Mouse (Mus musculus) ES-E14 (cell line): ENCODE measurements around the gene Agl. TPM values are rescaled to one million over a fixed set of nuclear protein-coding genes. Genes with fewer than 3 reads are reported as not detected.

ENCODE experiments used
- DNase-seq: peaks from one replicate; pipeline ENCODE4 v3.0.0-alpha.2; 2013; ENCODE audit warnings: low read depth, low spot score
- H3K27ac ChIP-seq: 2 replicates; pipeline ENCODE4 v1.5.1; 2012; ENCODE audit warnings: low read depth, mild to moderate bottlenecking, low read length, moderate library complexity, mixed read lengths; ENCODE audit not compliant: poor library complexity, insufficient read depth, severe bottlenecking
- H3K36me3 ChIP-seq: 2 replicates; pipeline ENCODE4 v1.6.1; 2012; ENCODE audit warnings: mild to moderate bottlenecking, low read length, moderate library complexity, mixed read lengths; ENCODE audit not compliant: control insufficient read depth, poor library complexity, insufficient read depth, severe bottlenecking
- H3K4me1 ChIP-seq, 2 experiments: fragments of 150-350 bp in 1 of 2; sonication (generic) in 1 of 2; 2 replicates each; pipeline ENCODE4 v1.6.1; 2012; ENCODE audit warnings: low read length in 2 of 2, mild to moderate bottlenecking in 1 of 2, mixed read lengths in 1 of 2; ENCODE audit not compliant: control insufficient read depth in 2 of 2, insufficient read depth in 2 of 2, poor library complexity in 1 of 2
- H3K4me3 ChIP-seq, 2 experiments: fragments of 150-350 bp in 1 of 2; sonication (generic) in 1 of 2; 2 replicates each; pipeline ENCODE4 v1.5.1; 2012; ENCODE audit warnings: low read length in 2 of 2, low read depth in 1 of 2, mild to moderate bottlenecking in 1 of 2, mixed read lengths in 1 of 2; ENCODE audit not compliant: insufficient read depth in 1 of 2, poor library complexity in 1 of 2, severe bottlenecking in 1 of 2
- H3K9ac ChIP-seq: 2 replicates; pipeline ENCODE4 v1.6.1; 2012; ENCODE audit warnings: low read depth, mild to moderate bottlenecking, low read length, mixed read lengths; ENCODE audit not compliant: poor library complexity, insufficient read depth, severe bottlenecking
- H3K9me3 ChIP-seq: fragments of 150-350 bp; sonication (generic); 2 replicates; pipeline ENCODE4 v1.6.1; 2012; ENCODE audit warnings: low read depth, mild to moderate bottlenecking, low read length; ENCODE audit not compliant: control insufficient read depth, insufficient read depth
- CHD2 ChIP-seq: IDR thresholded peaks from 2 replicates; pipeline ENCODE4 v1.6.1; 2014; ENCODE audit warnings: mild to moderate bottlenecking, low read depth, low read length, inconsistent platforms
- HCFC1 ChIP-seq: IDR thresholded peaks from 2 replicates; pipeline ENCODE4 v1.6.1; 2012; ENCODE audit warnings: low read length, inconsistent platforms, borderline replicate concordance; ENCODE audit not compliant: insufficient read depth
- MAFK ChIP-seq: IDR thresholded peaks from 2 replicates; pipeline ENCODE4 v1.6.1; 2014; ENCODE audit warnings: mild to moderate bottlenecking, low read depth, low read length, inconsistent platforms; ENCODE audit not compliant: insufficient read depth
- ZC3H11A ChIP-seq: IDR thresholded peaks from 2 replicates; pipeline ENCODE4 v1.6.1; 2012; ENCODE audit warnings: low read depth, mild to moderate bottlenecking, inconsistent platforms, low read length, borderline replicate concordance
- ZNF384 ChIP-seq: IDR thresholded peaks from 2 replicates; pipeline ENCODE4 v1.6.1; 2012; ENCODE audit warnings: low read depth, low read length, inconsistent platforms
- in situ Hi-C, 2 experiments: fragments of 600-800 bp; cut with MboI; formaldehyde crosslinking; loops; one replicate each; pipeline ENCODE4 v1.15.1; 2025; ENCODE audit warnings: low sequenced_read_pairs in 2 of 2, inconsistent platforms in 1 of 2; ENCODE audit not compliant: unreplicated experiment in 2 of 2
- total RNA-seq: library from RNA; depleted of rRNA; stranded (reverse); fragments of 300-350 nt; gene quantifications from 2 replicates; pipeline ENCODE4 v1.2.3, GENCODE M21; 2012

Agl gene
- total RNA-seq, 1 experiment: 5.6 TPM

DNA sequence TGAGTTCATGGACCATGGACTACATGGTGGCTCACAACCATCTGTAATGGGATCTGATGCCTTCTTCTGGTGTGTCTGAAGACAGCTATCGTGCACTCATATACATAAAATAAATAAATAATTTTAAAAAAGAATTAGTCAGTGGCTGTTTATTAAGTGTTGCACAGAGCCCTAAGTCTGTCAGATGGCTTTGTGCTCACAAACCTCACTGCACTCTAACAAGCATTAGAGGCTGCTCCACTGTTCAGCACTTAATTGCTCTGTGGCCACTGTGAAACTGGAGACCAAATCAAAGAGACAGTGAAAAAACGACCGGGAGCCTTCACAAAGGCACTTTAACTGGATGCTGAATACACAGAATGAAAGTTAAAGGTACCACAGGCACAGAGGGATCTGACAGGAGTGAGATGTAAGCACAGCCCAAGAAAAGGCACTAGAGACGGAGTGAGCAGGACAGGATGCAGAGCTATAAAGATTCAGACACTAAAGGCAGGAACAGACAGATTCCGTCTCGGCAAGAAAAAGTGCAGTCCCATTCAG is 3.1 kb downstream of the Agl start:
- no peaks in the 10 kb centered on the region for H3K9me3 ChIP-seq
- no peaks in the 10 kb centered on the region for H3K4me1 ChIP-seq
- no peak overlapping the region for H3K9ac ChIP-seq
- in situ Hi-C loops: no loop called here
- no peak for TF ChIP-seq HCFC1
- TF ChIP-seq ZC3H11A: no peak
- TF ChIP-seq MAFK: no peak
- no peak for TF ChIP-seq CHD2
- no peak for TF ChIP-seq ZNF384
- H3K4me3 ChIP-seq: no peak overlapping the region
- H3K27ac ChIP-seq: no peak overlapping the region
- DNase-seq: no peak
- no peaks in the 10 kb centered on the region for H3K36me3 ChIP-seq

- Histone ChIP-seq H3K27ac (no peak overlapping the region), H3K9me3 (no peaks in the 10 kb centered on the region), H3K36me3 (no peaks in the 10 kb centered on the region), H3K4me1 (no peaks in the 10 kb centered on the region), H3K4me3 (no peak overlapping the region), H3K9ac (no peak overlapping the region)
- in situ Hi-C loops: no loop called here
- DNase-seq: no peak
- TF ChIP-seq HCFC1 (no peak), MAFK (no peak)
Measured at GRCm38 (mm10) chr3:116801755-116802154, 6.2 kb downstream of the Agl start.

GRCm38 (mm10) chr3:116798821-116799510 is 9.0 kb downstream of the Agl start:
- in situ Hi-C loops: no loop called here
- no peak for TF ChIP-seq MAFK
- TF ChIP-seq CHD2: no peak
- TF ChIP-seq HCFC1: no peak
- TF ChIP-seq ZNF384: no peak
- no peak for TF ChIP-seq ZC3H11A

GRCm38 (mm10) chr3:116788851-116789250 is 19.1 kb downstream of the Agl start:
- Histone ChIP-seq H3K36me3 (peaks cover 7% of the 10 kb centered on the region; the same call in 1 of the 2 replicates), H3K9me3 (no peaks in the 10 kb centered on the region), H3K9ac (no peak overlapping the region), H3K27ac (no peak overlapping the region), H3K4me3 (no peak overlapping the region), H3K4me1 (no peaks in the 10 kb centered on the region)
- TF ChIP-seq HCFC1 (no peak), CHD2 (no peak), ZNF384 (no peak), ZC3H11A (no peak), MAFK (no peak)
- no peak for DNase-seq
- in situ Hi-C loops: no loop called here

More at GRCm38 (mm10) chr3:116798821-116799510, 9.0 kb downstream of the Agl start:
- Histone ChIP-seq H3K9ac (no peak overlapping the region), H3K4me1 (no peaks in the 10 kb centered on the region), H3K36me3 (no peaks in the 10 kb centered on the region), H3K9me3 (no peaks in the 10 kb centered on the region), H3K27ac (no peak overlapping the region), H3K4me3 (no peak overlapping the region)
- no peak for DNase-seq
